Mouse (Mus musculus): ENCODE data around the gene E2f3.

Gene E2f3

GRCm38 (mm10) chr13:29919841-29920240, 66.0 kb downstream of the E2f3 start:
- no peak for DNase-seq (ENCODE audit: low read depth, low spot score)

- DNase-seq (ENCODE audit: low read depth, low spot score), result no peak
Measured at GRCm38 (mm10) chr13:29916561-29916960, 69.3 kb downstream of the E2f3 start.

- DNase-seq (ENCODE audit: low read depth, low spot score), result no peak
Measured at GRCm38 (mm10) chr13:29913606-29914005, 72.3 kb downstream of the E2f3 start.

GRCm38 (mm10) chr13:29913061-29913460, 72.8 kb downstream of the E2f3 start:
- no peak for DNase-seq (ENCODE audit: low read depth, low spot score)

- no peak for DNase-seq (ENCODE audit: low read depth, low spot score)
Measured at GRCm38 (mm10) chr13:29912251-29912650, 73.6 kb downstream of the E2f3 start.

GRCm38 (mm10) chr13:29911141-29911540, 74.7 kb downstream of the E2f3 start:
- DNase-seq (ENCODE audit: low read depth, low spot score), result no peak

- no peak for DNase-seq (ENCODE audit: low read depth, low spot score)
Measured at GRCm38 (mm10) chr13:29908431-29908830, 77.4 kb downstream of the E2f3 start.

GRCm38 (mm10) chr13:29907995-29908394, 77.9 kb downstream of the E2f3 start:
- no peak for DNase-seq (ENCODE audit: low read depth, low spot score)

GRCm38 (mm10) chr13:29906734-29907133, 79.1 kb downstream of the E2f3 start:
- no peak for DNase-seq (ENCODE audit: low read depth, low spot score)

- DNase-seq (ENCODE audit: low read depth, low spot score), result no peak
Measured at GRCm38 (mm10) chr13:29903341-29903740, 82.5 kb downstream of the E2f3 start.

- DNase-seq (ENCODE audit: low read depth, low spot score), result no peak
Measured at GRCm38 (mm10) chr13:29902676-29903075, 83.2 kb downstream of the E2f3 start.

- DNase-seq (ENCODE audit: low read depth, low spot score), result no peak
Measured at GRCm38 (mm10) chr13:29901641-29902040, 84.2 kb downstream of the E2f3 start.

- no peak for DNase-seq (ENCODE audit: low read depth, low spot score)
Measured at GRCm38 (mm10) chr13:29866780-29867179, 119.1 kb downstream of the E2f3 start.

GRCm38 (mm10) chr13:29864331-29864730, 121.5 kb downstream of the E2f3 start:
- no peak for DNase-seq (ENCODE audit: low read depth, low spot score)

- no peak for DNase-seq (ENCODE audit: low read depth, low spot score)
Measured at GRCm38 (mm10) chr13:29860087-29860486, 125.8 kb downstream of the E2f3 start.

GRCm38 (mm10) chr13:29857436-29857835, 128.4 kb downstream of the E2f3 start:
- peak; percentile 28 for DNase-seq (ENCODE audit: low read depth, low spot score)

All from retina, adult 2 months (tissue).